Mouse (Mus musculus) MEL (cell line): ENCODE measurements around the gene Far2.

ENCODE experiments used
- CHD2 ChIP-seq: IDR thresholded peaks from 2 replicates; pipeline ENCODE4 v1.6.1; 2011; ENCODE audit warnings: low read length, improper control_type of control experiment
- CTCF ChIP-seq, 3 experiments: IDR thresholded peaks in 2 of 3; conservative IDR thresholded peaks in 1 of 3; 2 replicates each; pipeline ENCODE4 v1.5.1; 2011 to 2012; ENCODE audit warnings: low read length in 3 of 3, low read depth in 2 of 3, mild to moderate bottlenecking in 2 of 3, improper control_type of control experiment in 1 of 3, inconsistent platforms in 1 of 3, mixed read lengths in 1 of 3, moderate library complexity in 1 of 3; ENCODE audit not compliant: control insufficient read depth in 1 of 3, insufficient read depth in 1 of 3, poor library complexity in 1 of 3, severe bottlenecking in 1 of 3
- ELF1 ChIP-seq: IDR thresholded peaks from 2 replicates; pipeline ENCODE4 v1.6.1; 2014; ENCODE audit warnings: low read depth, mild to moderate bottlenecking, inconsistent platforms, low read length, improper control_type of control experiment, moderate library complexity
- MYC ChIP-seq: IDR thresholded peaks from 2 replicates; pipeline ENCODE4 v1.6.1; 2011; ENCODE audit warnings: low read depth, mild to moderate bottlenecking, low read length, improper control_type of control experiment, moderate library complexity
- POLR2A ChIP-seq, 2 experiments: IDR thresholded peaks; 2 replicates each; pipeline ENCODE4 v1.6.1; 2011 to 2012; ENCODE audit warnings: low read length in 2 of 2, mild to moderate bottlenecking in 2 of 2, control low read depth in 1 of 2, improper control_type of control experiment in 1 of 2, low read depth in 1 of 2, moderate library complexity in 1 of 2; ENCODE audit not compliant: control insufficient read depth in 1 of 2, insufficient read depth in 1 of 2, poor library complexity in 1 of 2
- USF1 ChIP-seq: IDR thresholded peaks from 2 replicates; pipeline ENCODE4 v1.6.1; 2014; ENCODE audit warnings: low read depth, mild to moderate bottlenecking, inconsistent platforms, low read length, improper control_type of control experiment, moderate library complexity

- TF ChIP-seq ELF1 (no peak), MYC (no peak), POLR2A (IDR thresholded peaks at IDR 0.05; ENCODE audit: control insufficient read depth in 1 of 2, insufficient read depth in 1 of 2, low read depth in 1 of 2, low read length in 2 of 2, poor library complexity in 1 of 2) (no peak), CTCF (IDR thresholded peaks at IDR 0.05 in 2 of 3, conservative IDR thresholded peaks at IDR 0.05 in 1 of 3; ENCODE audit: control insufficient read depth in 1 of 3, insufficient read depth in 1 of 3, low read depth in 2 of 3, low read length in 3 of 3, poor library complexity in 1 of 3, severe bottlenecking in 1 of 3) (no peak), CHD2 (no peak), USF1 (no peak)
Observed at GRCm38 (mm10) chr6:148073599-148073998, 26.5 kb downstream of the Far2 start.
